Mouse (Mus musculus): ENCODE data around the gene Cryba2. TPM values are rescaled to one million over a fixed set of nuclear protein-coding genes. Genes with fewer than 3 reads are reported as not detected.
A peak's percentile ranks its signal among the peaks of the same experiment; 100 is the strongest.

Cryba2 gene
- polyA plus RNA-seq, 1 experiment from 2014 or later, result 0.19 TPM

MicroRNA genes within 50 kb of the gene (microRNA counts, 519-probe panel; counts per million panel counts)
- not detected for microRNA mmu-miR-375

Small RNA genes within 50 kb of the gene (microRNA-seq; reads per million reads assigned to microRNA genes)
- 663 reads per million, percentile 74 among the genes with 10 or more reads in this experiment for gene Mir375

Other genes starting within 250 kb of the Cryba2 start
- gene Ttll4, start 231.4 kb downstream of the Cryba2 start, polyA plus RNA-seq (2014; fragmentation: Nextera tagmentation; extraction: Ambion mirVana), result 40.5 and 41.8 TPM in 2 replicates
- 6.7 and 7.1 TPM in 2 replicates for gene Cyp27a1, start 179.6 kb downstream of the Cryba2 start, polyA plus RNA-seq (2014; fragmentation: Nextera tagmentation; extraction: Ambion mirVana)
- gene Prkag3, start 143.9 kb downstream of the Cryba2 start, polyA plus RNA-seq (2014; fragmentation: Nextera tagmentation; extraction: Ambion mirVana), result not detected in 2 replicates
- 3.3 and 3.4 TPM in 2 replicates for gene Wnt6, start 121.3 kb downstream of the Cryba2 start, polyA plus RNA-seq (2014; fragmentation: Nextera tagmentation; extraction: Ambion mirVana)
- 1.4 and 2.3 TPM in 2 replicates for gene Wnt10a, start 101.6 kb downstream of the Cryba2 start, polyA plus RNA-seq (2014; fragmentation: Nextera tagmentation; extraction: Ambion mirVana)
- 5.7 and 5.8 TPM in 2 replicates for gene Cdk5r2, start 38.2 kb downstream of the Cryba2 start, polyA plus RNA-seq (2014; fragmentation: Nextera tagmentation; extraction: Ambion mirVana)
- gene Fev, start 7.7 kb downstream of the Cryba2 start, polyA plus RNA-seq (2014; fragmentation: Nextera tagmentation; extraction: Ambion mirVana), result 0.41 and 0.69 TPM in 2 replicates
- gene Cfap65, start 42.5 kb upstream of the Cryba2 start, polyA plus RNA-seq (2014; fragmentation: Nextera tagmentation; extraction: Ambion mirVana), result 0.03 and 0.04 TPM in 2 replicates
- gene Ihh, start 58.5 kb upstream of the Cryba2 start, polyA plus RNA-seq (2014; fragmentation: Nextera tagmentation; extraction: Ambion mirVana), result 0.22 TPM in 1 of 2 replicates, not detected in the other
- 12.9 and 13.0 TPM in 2 replicates for gene Nhej1, start 232.1 kb upstream of the Cryba2 start, polyA plus RNA-seq (2014; fragmentation: Nextera tagmentation; extraction: Ambion mirVana)
- not detected in 2 replicates for gene Slc23a3, start 240.7 kb upstream of the Cryba2 start, polyA plus RNA-seq (2014; fragmentation: Nextera tagmentation; extraction: Ambion mirVana)
- 45.5 and 49.8 TPM in 2 replicates for gene Cnppd1, start 249.6 kb upstream of the Cryba2 start, polyA plus RNA-seq (2014; fragmentation: Nextera tagmentation; extraction: Ambion mirVana)
- gene Retreg2, start 249.6 kb upstream of the Cryba2 start, polyA plus RNA-seq (2014; fragmentation: Nextera tagmentation; extraction: Ambion mirVana), result 55.1 and 58.3 TPM in 2 replicates

Measured in midbrain, embryonic 11.5 days (tissue).